ENCODE assay signal across 8 mouse cellular contexts in genomic region chr19:29521637-29522435, GRCm38 (mm10). TPM values are rescaled to one million over a fixed set of nuclear protein-coding genes. Genes with fewer than 3 reads are reported as not detected.
A peak's percentile ranks its signal among the peaks of the same experiment; 100 is the strongest.
DNase-seq lines count a peak whose midpoint lies in the region; ATAC-seq and TF ChIP-seq lines count a peak whose summit lies in the region.

TSS of gene Ric1 (plus strand) at chr19:29522282.

- peak; percentile 64 for DNase-seq in ES-E14 (ENCODE audit: low read depth, low spot score)
- DNase-seq in cerebellum, adult 11 months = peak; percentile 86
- DNase-seq in heart, postnatal 14 days = peak; percentile 94 to 96
- peak; percentile 82 for DNase-seq in layer of hippocampus, adult 11-12 months (ENCODE audit: low spot score)
- peak; percentile 90 for DNase-seq in liver, postnatal 0 days
- peak; percentile 41 for DNase-seq in telencephalon, adult 2 months (ENCODE audit: low read depth, low spot score)

- intact Hi-C loops in heart, postnatal 14 days (cut with DNase I) = loop anchor here (2.0 kb wide), 1 partner anchor 41 kb away; no protein-coding TSS in a partner anchor

- in situ Hi-C loops in ES-E14 (cut with MboI; ENCODE audit: low sequenced_read_pairs in 2 of 2, unreplicated experiment in 2 of 2) = no loop called here

- peak within 1 kb of the TSS; percentile 92 to 95 for H3K4me3 ChIP-seq in ES-E14 (ENCODE audit: insufficient read depth in 1 of 2, low read depth in 1 of 2, low read length in 2 of 2, poor library complexity in 1 of 2, severe bottlenecking in 1 of 2)
- H3K4me3 ChIP-seq in forebrain, embryonic 15.5 days = peak within 1 kb of the TSS; percentile 78
- H3K4me3 ChIP-seq in liver, postnatal 0 days (ENCODE audit: low read depth, low read length) = peak within 1 kb of the TSS; percentile 95
- H3K4me3 ChIP-seq in neural tube, embryonic 13.5 days = peak within 1 kb of the TSS; percentile 85

- H3K4me1 ChIP-seq in ES-E14 (ENCODE audit: control insufficient read depth in 2 of 2, insufficient read depth in 2 of 2, low read length in 2 of 2, poor library complexity in 1 of 2) = no peaks in the 10 kb centered on the region
- H3K4me1 ChIP-seq in forebrain, embryonic 15.5 days = peaks cover 21% of the 10 kb centered on the region
- peaks cover 17% of the 10 kb centered on the region for H3K4me1 ChIP-seq in liver, postnatal 0 days (ENCODE audit: insufficient read depth)
- H3K4me1 ChIP-seq in neural tube, embryonic 13.5 days (replicated peaks) = peaks cover 29% of the 10 kb centered on the region

- peak within 1 kb of the TSS; percentile 74 for H3K27ac ChIP-seq in ES-E14 (ENCODE audit: insufficient read depth, low read depth, low read length, poor library complexity, severe bottlenecking)
- H3K27ac ChIP-seq in forebrain, embryonic 15.5 days (replicated peaks) = peak within 1 kb of the TSS; percentile 94
- peak within 1 kb of the TSS; percentile 94 for H3K27ac ChIP-seq in liver, postnatal 0 days (ENCODE audit: low read depth)
- H3K27ac ChIP-seq in neural tube, embryonic 13.5 days (replicated peaks) = peak within 1 kb of the TSS; percentile 94

- H3K9me3 ChIP-seq in ES-E14 (ENCODE audit: control insufficient read depth, insufficient read depth, low read depth, low read length) = no peaks in the 10 kb centered on the region
- H3K9me3 ChIP-seq in forebrain, embryonic 15.5 days = no peaks in the 10 kb centered on the region
- H3K9me3 ChIP-seq in liver, postnatal 0 days (ENCODE audit: low read length) = no peaks in the 10 kb centered on the region
- H3K9me3 ChIP-seq in neural tube, embryonic 13.5 days = no peaks in the 10 kb centered on the region

- no peaks in the 10 kb centered on the region for H3K27me3 ChIP-seq in forebrain, embryonic 15.5 days
- H3K27me3 ChIP-seq in liver, postnatal 0 days (ENCODE audit: insufficient read depth, low read length) = no peaks in the 10 kb centered on the region
- no peaks in the 10 kb centered on the region for H3K27me3 ChIP-seq in neural tube, embryonic 13.5 days

- TF ChIP-seq EP300 in liver, postnatal 0 days (IDR thresholded peaks at IDR 0.05; ENCODE audit: low read depth) = no peak

- peak; percentile 98 for ATAC-seq in forebrain, embryonic 15.5 days (replicated peaks)
- ATAC-seq in liver, postnatal 0 days = peak; percentile 98
- ATAC-seq in neural tube, embryonic 13.5 days (ENCODE audit: low read depth) = peak; percentile 97

- H3K4me2 ChIP-seq in forebrain, embryonic 15.5 days (replicated peaks) = peak within 1 kb of the TSS; percentile 73
- H3K4me2 ChIP-seq in liver, postnatal 0 days (ENCODE audit: low read depth, low read length) = peak within 1 kb of the TSS; percentile 94
- peak within 1 kb of the TSS; percentile 84 for H3K4me2 ChIP-seq in neural tube, embryonic 13.5 days

- H3K9ac ChIP-seq in ES-E14 (ENCODE audit: insufficient read depth, low read depth, low read length, poor library complexity, severe bottlenecking) = peak within 1 kb of the TSS; percentile 94
- peak within 1 kb of the TSS; percentile 82 for H3K9ac ChIP-seq in forebrain, embryonic 15.5 days (replicated peaks)
- peak within 1 kb of the TSS; percentile 93 for H3K9ac ChIP-seq in liver, postnatal 0 days (replicated peaks)
- H3K9ac ChIP-seq in neural tube, embryonic 13.5 days = peak within 1 kb of the TSS; percentile 92

- H3K36me3 ChIP-seq in ES-E14 (ENCODE audit: control insufficient read depth, insufficient read depth, low read length, poor library complexity, severe bottlenecking) = no peaks in the 10 kb centered on the region
- H3K36me3 ChIP-seq in forebrain, embryonic 15.5 days = no peaks in the 10 kb centered on the region
- H3K36me3 ChIP-seq in liver, postnatal 0 days (replicated peaks; ENCODE audit: insufficient read depth, low read length) = 0 out of 2 replicates have a peak, but pooled peaks cover 4% of the 10 kb centered on the region
- no peaks in the 10 kb centered on the region for H3K36me3 ChIP-seq in neural tube, embryonic 13.5 days

- WGBS in forebrain, embryonic 15.5 days = under 1% methylated on average over 60 of the region's 80 CpGs
- 1% methylated on average over 70 of the region's 80 CpGs for WGBS in liver, postnatal 0 days (ENCODE audit: insufficient replicate concordance)
- WGBS in neural tube, embryonic 13.5 days = 1% methylated on average over 60 of the region's 80 CpGs

- no peak for TF ChIP-seq CTCF in liver, postnatal 0 days (IDR thresholded peaks at IDR 0.05; ENCODE audit: low read depth)

TF ChIP-seq in ES-E14, 5 proteins besides CTCF, POLR2A, EP300 and RAD21:
- TF ChIP-seq ZC3H11A (IDR thresholded peaks at IDR 0.05; ENCODE audit: borderline replicate concordance, low read depth, low read length) (no peak), ZNF384 (IDR thresholded peaks at IDR 0.05; ENCODE audit: low read depth, low read length) (no peak), CHD2 (IDR thresholded peaks at IDR 0.05; ENCODE audit: low read depth, low read length) (no peak), HCFC1 (IDR thresholded peaks at IDR 0.05; ENCODE audit: borderline replicate concordance, insufficient read depth, low read length) (no peak; the same call in 1 of the 2 replicates), MAFK (IDR thresholded peaks at IDR 0.05; ENCODE audit: insufficient read depth, low read depth, low read length) (no peak)

RNA-seq across cellular contexts. Expression of gene Ric1, which starts in this region (rescaled TPM):
- 30.7 and 37.4 TPM in 2 replicates for total RNA-seq in ES-E14 (2012; rRNA removed)
- 13.2 and 13.4 TPM in 2 replicates for polyA plus RNA-seq in forebrain, embryonic 15.5 days (2015; fragmentation: Nextera tagmentation; extraction: Ambion mirVana)
- total RNA-seq in heart, postnatal 14 days (2021) = 10 to 100 TPM; 27.3 to 30.8 TPM
- 7.8 and 7.9 TPM in 2 replicates for polyA plus RNA-seq in liver, postnatal 0 days (2015; fragmentation: Nextera tagmentation; extraction: Ambion mirVana)
- polyA plus RNA-seq in neural tube, embryonic 13.5 days (2015; fragmentation: Nextera tagmentation; extraction: Ambion mirVana) = 14.5 and 16.9 TPM in 2 replicates

Comparison
In these comparisons a context has a peak if more than half of its experiments do, and no peak if none do; other contexts are left out.
1. Peak in every context shown above with its lines: DNase-seq, ATAC-seq, H3K4me3 ChIP-seq and H3K27ac ChIP-seq.
2. DNase-seq: peak in every context shown above with its lines; median percentile 95 in heart, postnatal 14 days; 90 in liver, postnatal 0 days; 86 in cerebellum, adult 11 months; 82 in layer of hippocampus, adult 11-12 months; 64 in ES-E14; 41 in telencephalon, adult 2 months.